Mouse (Mus musculus) R1 (cell line): ENCODE data around the gene Helb.

Experiments used
- DNase-seq: peaks from one replicate; pipeline ENCODE4 v3.0.0-alpha.2; 2018; ENCODE audit warnings: low read depth, low spot score

Gene Helb

DNA sequence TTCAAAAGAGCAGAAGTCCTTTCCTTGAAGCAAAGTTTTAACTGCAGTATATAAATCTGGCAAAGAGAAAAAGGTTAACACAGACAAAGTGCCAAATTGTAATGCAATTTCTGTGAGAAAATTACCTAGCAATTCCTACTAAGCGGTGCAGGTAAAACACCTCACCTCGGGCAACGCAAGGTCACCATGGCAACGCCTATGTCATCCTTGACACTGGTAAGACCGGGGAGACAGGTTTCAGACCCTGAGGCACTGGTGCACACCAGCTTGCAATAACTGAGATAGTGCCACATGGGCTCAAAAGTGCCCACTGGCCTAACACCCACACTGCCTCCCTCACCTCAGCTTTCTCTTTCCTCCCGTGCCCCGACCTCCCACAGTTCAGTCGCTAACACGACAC lies 17.7 kb downstream of the Helb start:
- DNase-seq = peak; percentile 55

DNA sequence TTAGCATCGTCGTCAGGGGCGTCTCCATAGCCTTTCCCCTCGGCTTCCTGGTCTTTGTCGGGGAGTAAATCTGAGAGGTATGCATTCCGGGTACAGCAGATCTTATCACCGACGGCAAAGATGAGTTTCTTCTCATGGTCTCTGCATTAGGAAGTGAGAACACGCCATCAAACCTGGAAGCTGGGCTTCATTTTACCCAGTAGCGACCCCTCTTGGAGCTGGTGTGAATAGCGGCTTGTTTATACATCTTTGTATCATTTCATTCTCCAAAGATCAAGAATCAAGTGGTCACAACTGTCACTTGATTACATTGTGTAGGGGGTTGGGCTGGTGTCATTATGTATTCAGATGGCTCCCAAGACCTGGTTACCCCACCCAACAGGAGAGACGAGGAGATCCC lies 20.2 kb downstream of the Helb start:
- DNase-seq = peak; percentile 73

- DNase-seq = no peak
Measured at GRCm38 (mm10) chr10:120077850-120078249, 34.9 kb downstream of the Helb start.

GRCm38 (mm10) chr10:120066319-120066718 lies 46.5 kb downstream of the Helb start:
- no peak for DNase-seq

DNA sequence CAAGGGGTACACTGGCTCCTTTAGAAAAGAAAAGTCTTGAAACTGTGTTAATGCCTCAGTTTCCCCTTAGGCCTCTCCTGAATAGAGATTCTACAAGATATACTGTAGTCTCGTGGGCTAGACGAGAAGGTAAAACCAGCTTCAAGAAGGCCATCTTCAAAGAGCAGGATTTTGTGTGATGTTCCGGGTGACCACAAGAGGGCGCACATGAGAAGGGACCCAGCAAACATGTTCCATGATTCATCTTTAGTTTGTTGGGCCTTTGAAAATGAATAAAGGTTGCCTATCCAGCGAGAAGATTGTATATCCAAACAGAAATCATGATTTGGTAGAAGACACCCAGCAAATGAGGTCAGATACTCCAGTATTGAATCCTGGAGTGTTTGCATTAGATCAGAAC lies 48.4 kb downstream of the Helb start:
- peak; percentile 73 for DNase-seq

- DNase-seq = peak; percentile 70
Measured at GRCm38 (mm10) chr10:120061238-120062130, 51.3 kb downstream of the Helb start.

DNA sequence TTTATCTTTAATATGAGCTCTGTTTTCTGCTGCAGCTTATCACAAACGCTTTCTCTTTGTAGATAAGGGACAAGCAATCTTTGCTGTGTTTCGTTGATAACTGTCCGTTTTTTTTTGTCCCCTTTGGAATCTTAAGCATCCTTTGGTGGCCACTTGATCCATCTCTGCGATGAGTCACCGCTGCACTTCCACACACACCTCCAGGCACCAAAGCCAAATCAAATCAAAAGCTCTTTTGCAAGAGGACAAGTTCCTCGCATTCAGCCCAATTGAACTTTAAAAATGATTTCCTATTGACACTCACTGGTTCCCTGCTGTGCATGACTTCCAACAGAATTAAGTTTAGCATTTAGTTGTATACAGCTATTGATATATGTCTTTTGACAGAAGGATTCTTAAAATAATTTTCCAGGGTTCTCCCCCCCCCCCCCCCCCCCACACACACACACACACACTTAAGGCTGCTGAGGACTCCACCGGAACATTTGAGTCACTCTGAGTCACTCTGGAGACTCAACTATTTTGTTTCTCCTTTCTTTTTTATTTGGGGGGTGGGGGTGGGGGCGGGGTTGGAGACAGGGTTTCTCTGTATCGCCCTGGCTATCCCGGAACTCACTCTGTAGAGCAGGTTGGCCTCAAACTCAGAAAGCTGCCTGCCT lies 52.1 kb downstream of the Helb start:
- DNase-seq = no peak

- no peak for DNase-seq
Measured at GRCm38 (mm10) chr10:120044714-120045234, 68.0 kb downstream of the Helb start.

DNA sequence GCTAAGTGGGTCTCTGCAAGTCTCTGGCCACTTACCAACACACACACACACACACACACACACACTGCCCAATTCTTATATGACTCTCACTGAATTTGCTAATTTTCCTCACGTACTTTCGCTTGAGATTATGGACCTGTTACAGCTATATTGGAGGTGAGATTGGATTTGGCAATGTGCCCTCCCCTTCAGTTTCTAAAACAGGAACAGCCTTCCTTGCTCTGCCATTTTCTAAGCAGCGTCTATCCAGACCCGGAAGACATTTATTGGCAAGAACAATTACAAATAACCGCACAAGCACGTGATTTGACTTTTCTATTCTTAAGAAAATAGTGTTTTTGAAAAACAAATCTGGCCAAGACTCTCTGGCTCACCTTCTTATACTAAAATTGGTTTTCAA lies 68.5 kb downstream of the Helb start:
- DNase-seq = no peak

GRCm38 (mm10) chr10:120038194-120038593 lies 74.6 kb downstream of the Helb start:
- no peak for DNase-seq

DNA sequence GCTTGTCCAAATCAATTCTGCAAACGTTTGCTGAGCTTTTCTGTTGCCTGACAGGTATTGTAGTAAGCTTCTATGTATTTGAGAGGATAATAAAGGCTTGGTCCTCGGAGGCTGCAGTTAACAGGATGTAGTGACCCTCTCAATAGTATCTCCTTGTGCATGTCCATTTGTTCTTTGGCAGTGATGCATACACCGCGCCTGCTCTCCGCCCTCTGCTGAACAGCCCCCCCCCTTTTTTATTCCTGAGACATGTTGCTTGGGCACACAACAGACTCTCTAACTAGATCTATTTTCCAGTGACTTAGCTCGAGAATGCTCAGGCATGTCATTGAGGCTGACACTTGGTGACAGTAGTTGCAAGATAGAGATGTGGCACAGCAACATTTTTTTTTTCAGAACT lies 77.0 kb downstream of the Helb start:
- DNase-seq = no peak

DNA sequence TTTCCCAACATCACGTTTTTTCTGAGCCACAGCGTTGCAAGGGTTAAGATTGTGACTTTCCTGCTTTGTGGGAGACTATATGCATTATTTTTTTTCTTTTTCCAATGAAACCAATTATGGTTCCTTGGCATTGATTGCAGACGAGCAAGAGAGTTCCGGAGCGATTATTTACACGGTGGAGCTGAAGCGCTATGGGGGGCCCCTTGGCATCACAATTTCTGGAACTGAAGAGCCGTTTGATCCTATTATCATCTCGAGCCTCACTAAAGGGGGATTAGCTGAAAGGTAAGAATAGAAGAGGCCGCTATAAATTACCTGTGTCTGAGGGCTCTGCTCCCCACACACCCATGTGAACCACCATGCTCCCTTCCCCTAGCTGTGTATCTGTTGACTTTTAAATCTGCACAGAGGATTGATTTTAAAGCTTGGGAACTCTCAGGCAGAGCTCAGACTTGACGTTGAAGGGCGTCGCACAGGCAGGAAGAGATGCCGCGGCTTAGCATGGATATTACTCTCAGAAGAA lies 77.5 kb downstream of the Helb start:
- DNase-seq = no peak

DNA sequence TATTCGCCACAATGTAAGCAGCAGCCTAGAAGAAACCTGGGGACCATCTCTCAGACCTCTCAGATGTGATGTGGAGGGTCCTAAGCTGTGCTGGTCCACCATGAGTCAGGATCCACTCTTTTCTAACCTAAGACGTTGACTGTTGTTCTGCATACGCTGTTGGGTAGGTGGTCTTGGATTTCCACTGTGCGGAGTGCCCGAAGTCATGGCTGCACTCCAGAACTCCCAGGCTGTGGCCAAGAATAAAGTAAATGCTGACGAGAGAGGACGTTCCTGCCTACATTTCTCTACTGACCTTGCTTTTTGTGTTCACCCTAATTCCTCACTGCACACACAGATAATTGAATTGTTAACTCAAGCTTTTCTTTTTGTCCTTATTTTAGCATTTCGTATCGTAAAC lies 78.9 kb downstream of the Helb start:
- DNase-seq = no peak
